Mouse (Mus musculus): ENCODE data around the gene Cul4b. TPM values are rescaled to one million over a fixed set of nuclear protein-coding genes. Genes with fewer than 3 reads are reported as not detected.

Gene Cul4b
- total RNA-seq, 2 experiments from 2014 or later = 9.3 to 16.8 TPM

Other genes with a start within 250 kb of the Cul4b start
- 79.6 and 86.1 TPM in 2 replicates for gene Lamp2, start 119.7 kb downstream of the Cul4b start, total RNA-seq (2015; ENCODE audit: low replicate concordance)
- 42.2 and 54.8 TPM in 2 replicates for gene Lamp2, start 119.7 kb downstream of the Cul4b start, total RNA-seq (2017; ENCODE audit: low replicate concordance)
- gene Mcts1, start 24.4 kb upstream of the Cul4b start, total RNA-seq (2015; ENCODE audit: low replicate concordance) = 17.2 and 35.0 TPM in 2 replicates
- 0.91 and 8.5 TPM in 2 replicates for gene Mcts1, start 24.4 kb upstream of the Cul4b start, total RNA-seq (2017; ENCODE audit: low replicate concordance)
- 24.7 and 32.4 TPM in 2 replicates for gene C1galt1c1, start 58.9 kb upstream of the Cul4b start, total RNA-seq (2015; ENCODE audit: low replicate concordance)
- gene C1galt1c1, start 58.9 kb upstream of the Cul4b start, total RNA-seq (2017; ENCODE audit: low replicate concordance) = 13.0 and 18.3 TPM in 2 replicates
- not detected in 2 replicates for gene 6030498E09Rik, start 196.5 kb upstream of the Cul4b start, total RNA-seq (2015; ENCODE audit: low replicate concordance)
- gene 6030498E09Rik, start 196.5 kb upstream of the Cul4b start, total RNA-seq (2017; ENCODE audit: low replicate concordance) = not detected in 2 replicates

Data from erythroid progenitor cell, adult 5-6 weeks (primary cell).